Mouse (Mus musculus) hindbrain, embryonic 14.5 days (tissue): ENCODE data around the gene Tut1. TPM values are rescaled to one million over a fixed set of nuclear protein-coding genes. Genes with fewer than 3 reads are reported as not detected.

Experiments used
- ATAC-seq: fragments of 200-750 bp; cut with Nextera tagmentation; 2 replicates; pipeline ENCODE4 v1.8.0; 2017; ENCODE audit warnings: moderate number of reproducible peaks, mild to moderate bottlenecking, moderate TSS enrichment, moderate library complexity; ENCODE audit not compliant: low FRiP score
- DNase-seq: peaks from one replicate; pipeline ENCODE4 v3.0.0-alpha.2; 2015; ENCODE audit warnings: low spot score
- H3K27ac ChIP-seq: fragments of 300-500 bp; sonication (generic); 2 replicates; pipeline ENCODE4 v1.5.1; 2014; ENCODE audit warnings: mild to moderate bottlenecking, moderate library complexity
- H3K27me3 ChIP-seq: fragments of 300-500 bp; sonication (generic); 2 replicates; pipeline ENCODE4 v1.6.1; 2014; ENCODE audit warnings: mild to moderate bottlenecking, low read length, mixed read lengths; ENCODE audit not compliant: control insufficient read depth, insufficient read depth
- H3K36me3 ChIP-seq: fragments of 300-500 bp; sonication (generic); replicated peaks from 2 replicates; pipeline ENCODE4 v1.6.1; 2014; ENCODE audit not compliant: control insufficient read depth, insufficient read depth
- H3K4me1 ChIP-seq: fragments of 300-500 bp; sonication (generic); replicated peaks from 2 replicates; pipeline ENCODE4 v1.6.1; 2014; ENCODE audit warnings: antibody characterized with exemption, low read length, mixed read lengths; ENCODE audit not compliant: control insufficient read depth, insufficient read depth
- H3K4me2 ChIP-seq: fragments of 300-500 bp; sonication (generic); replicated peaks from 2 replicates; pipeline ENCODE4 v1.6.1; 2014; ENCODE audit warnings: mild to moderate bottlenecking, moderate library complexity
- H3K4me3 ChIP-seq: fragments of 300-500 bp; sonication (generic); replicated peaks from 2 replicates; pipeline ENCODE4 v1.5.1; 2014; ENCODE audit warnings: mild to moderate bottlenecking, low read length
- H3K9ac ChIP-seq: fragments of 300-500 bp; sonication (generic); 2 replicates; pipeline ENCODE4 v1.6.1; 2014
- H3K9me3 ChIP-seq: fragments of 300-500 bp; sonication (generic); 2 replicates; pipeline ENCODE4 v1.6.1; 2016; ENCODE audit warnings: low read length; ENCODE audit not compliant: control insufficient read depth
- WGBS: fragments of 180-500 bp; shearing (Covaris S2); extraction: QIAGEN DNeasy Blood & Tissue Kit; methylation state at CpG from one replicate; pipeline ENCODE4 v1.1.7; 2014; 5-methylcytosine and 5-hydroxymethylcytosine counted together
- polyA plus RNA-seq: library from polyadenylated mRNA; unstranded; fragments of >200 nt; fragmentation: Nextera tagmentation; extraction: Ambion mirVana; gene quantifications from 2 replicates; pipeline ENCODE4 v1.2.1, GENCODE M21; 2014

The Tut1 gene
- polyA plus RNA-seq, 1 experiment from 2014 or later, result 23.0 TPM

DNA sequence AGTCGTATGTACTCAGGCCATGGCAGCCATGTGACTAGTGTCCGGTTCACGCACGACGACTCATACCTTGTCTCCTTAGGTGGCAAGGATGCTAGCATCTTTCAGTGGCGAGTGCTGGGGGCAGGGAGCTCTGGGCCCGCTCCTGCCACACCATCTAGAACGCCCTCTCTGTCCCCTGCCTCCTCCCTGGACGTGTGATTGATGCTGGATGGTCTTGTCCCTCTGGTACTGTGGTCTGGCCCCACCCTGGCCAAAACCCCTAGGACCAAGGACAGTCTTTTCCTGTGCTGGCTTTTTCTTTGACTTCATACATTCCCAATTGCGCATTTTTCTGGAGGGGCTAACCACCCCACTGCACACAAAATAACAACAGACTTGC is 12.5 kb upstream of the Tut1 start:
- Histone ChIP-seq H3K27ac (peak overlapping the region; percentile 70), H3K4me3 (peak overlapping the region; percentile 93), H3K4me2 (peak overlapping the region; percentile 74), H3K9me3 (no peaks in the 10 kb centered on the region), H3K27me3 (no peaks in the 10 kb centered on the region), H3K4me1 (peaks cover 30% of the 10 kb centered on the region), H3K36me3 (peaks cover 46% of the 10 kb centered on the region), H3K9ac (peak overlapping the region; percentile 49)
- no peak for DNase-seq
- peak; percentile 31 for ATAC-seq
- WGBS, result 28% methylated on average over 10 of the region's 10 CpGs

DNA sequence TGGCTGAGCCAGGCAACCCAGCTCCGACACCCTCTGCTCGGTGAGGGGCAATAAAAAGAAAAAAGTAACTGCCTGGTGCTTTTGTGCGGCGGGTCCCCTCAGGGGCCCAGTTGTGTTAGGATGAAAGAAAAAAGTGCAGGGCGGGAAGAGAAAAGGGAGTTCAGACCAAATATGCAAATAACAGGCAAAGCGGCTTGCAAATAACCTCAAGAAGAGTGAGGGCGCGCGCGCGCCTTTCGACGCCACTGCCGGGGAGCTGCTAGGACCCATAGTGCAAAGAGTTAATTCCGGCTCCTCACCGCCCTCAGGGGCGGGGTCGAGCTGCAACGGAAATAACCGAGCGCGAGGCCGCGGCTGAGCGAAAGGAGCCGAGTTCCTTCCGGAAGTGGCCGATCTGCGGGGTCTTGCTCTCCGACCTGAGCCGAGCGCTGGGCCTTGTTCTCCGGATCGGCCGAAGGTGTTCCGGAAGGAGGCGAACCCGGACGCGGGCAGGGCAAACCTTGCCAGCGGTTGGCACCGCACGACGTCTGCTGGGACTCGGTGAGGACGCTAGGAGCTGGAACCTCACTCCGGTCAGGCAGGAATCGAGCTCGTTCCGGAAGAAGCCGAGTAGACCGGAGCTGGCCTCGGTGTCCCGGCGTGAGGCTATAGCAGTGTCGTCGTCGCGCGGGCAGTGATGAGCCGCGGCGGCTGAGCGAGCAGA is 12.0 kb upstream of the Tut1 start, which contains the start of gene Mta2:
TSS of gene Mta2 (plus strand) at position 361 of the 703 bp plus-strand sequence.
- Histone ChIP-seq H3K36me3 (peaks cover 48% of the 10 kb centered on the region), H3K4me2 (peak within 1 kb of the TSS; percentile 74), H3K9ac (peak within 1 kb of the TSS; percentile 96), H3K9me3 (no peaks in the 10 kb centered on the region), H3K4me3 (peak within 1 kb of the TSS; percentile 93), H3K27me3 (no peaks in the 10 kb centered on the region), H3K4me1 (peaks cover 30% of the 10 kb centered on the region), H3K27ac (peak within 1 kb of the TSS; percentile 95)
- WGBS, result under 1% methylated on average over 64 of the region's 64 CpGs
- ATAC-seq, result peak; percentile 96
- peak; percentile 98 for DNase-seq

DNA sequence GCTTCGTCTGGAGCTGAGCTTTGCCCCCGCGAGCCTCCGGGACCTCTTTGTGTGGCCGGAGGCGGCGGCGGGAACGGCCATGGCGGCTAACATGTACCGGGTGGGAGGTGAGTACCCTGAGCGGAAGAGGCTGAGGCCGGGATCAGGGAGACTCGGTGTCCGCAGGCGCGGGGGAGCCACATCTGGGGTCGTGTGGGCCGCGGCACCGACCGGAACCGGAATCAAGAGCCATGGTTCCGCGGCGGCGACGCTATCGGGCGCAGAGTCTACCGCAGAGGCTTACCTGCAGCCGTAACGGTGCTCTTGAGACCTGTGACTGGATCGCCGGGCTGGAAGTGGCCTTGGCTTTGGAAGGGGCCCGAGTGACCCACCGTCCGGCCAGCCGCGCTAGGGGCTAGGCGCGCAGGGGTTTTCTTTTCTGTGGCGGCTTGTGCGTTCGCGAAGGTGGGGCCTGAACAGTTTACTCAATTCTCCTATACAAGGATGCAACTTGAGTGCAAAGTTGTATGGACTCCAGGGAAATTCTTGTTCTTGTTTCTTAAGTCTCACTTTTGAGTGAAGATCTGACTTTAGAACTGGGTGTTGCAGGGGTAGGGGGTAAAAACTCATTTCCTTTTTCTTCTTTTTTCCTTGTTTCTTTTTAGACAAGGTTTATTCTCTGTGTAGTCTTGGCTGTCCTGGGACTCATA is 11.2 kb upstream of the Tut1 start:
- WGBS, result under 1% methylated on average over 46 of the region's 46 CpGs

DNA sequence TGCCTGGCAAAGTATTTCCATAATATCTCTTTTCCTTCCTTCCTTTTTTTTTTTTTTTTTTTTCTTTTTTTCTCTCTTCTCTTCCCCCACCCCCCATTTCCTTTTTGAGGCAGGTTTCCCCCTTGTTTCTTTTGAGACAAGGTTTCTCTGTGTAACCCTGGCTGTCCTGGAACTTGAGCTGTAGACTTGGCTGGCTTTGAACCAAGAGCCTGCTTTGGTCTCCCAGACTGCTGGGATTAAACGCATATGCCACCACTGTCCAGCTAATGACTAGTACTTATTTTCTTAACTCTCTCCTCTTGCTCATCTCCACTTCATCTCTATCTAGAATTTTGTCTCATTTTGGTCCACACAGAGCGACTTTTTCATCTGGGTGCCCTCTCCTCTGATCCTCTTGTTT is 10.6 kb upstream of the Tut1 start:
- ATAC-seq (no peak), DNase-seq (no peak)
- 68% methylated on average over 2 of the region's 2 CpGs for WGBS

More for the DNA sequence above, 11.2 kb upstream of the Tut1 start:
- Histone ChIP-seq H3K4me3 (peak overlapping the region; percentile 93), H3K9ac (peak overlapping the region; percentile 96), H3K27ac (peak overlapping the region; percentile 95), H3K36me3 (peaks cover 48% of the 10 kb centered on the region), H3K4me2 (peak overlapping the region; percentile 74), H3K27me3 (no peaks in the 10 kb centered on the region), H3K4me1 (peaks cover 30% of the 10 kb centered on the region), H3K9me3 (no peaks in the 10 kb centered on the region)
- ATAC-seq, result peak; percentile 61
- no peak for DNase-seq

DNA sequence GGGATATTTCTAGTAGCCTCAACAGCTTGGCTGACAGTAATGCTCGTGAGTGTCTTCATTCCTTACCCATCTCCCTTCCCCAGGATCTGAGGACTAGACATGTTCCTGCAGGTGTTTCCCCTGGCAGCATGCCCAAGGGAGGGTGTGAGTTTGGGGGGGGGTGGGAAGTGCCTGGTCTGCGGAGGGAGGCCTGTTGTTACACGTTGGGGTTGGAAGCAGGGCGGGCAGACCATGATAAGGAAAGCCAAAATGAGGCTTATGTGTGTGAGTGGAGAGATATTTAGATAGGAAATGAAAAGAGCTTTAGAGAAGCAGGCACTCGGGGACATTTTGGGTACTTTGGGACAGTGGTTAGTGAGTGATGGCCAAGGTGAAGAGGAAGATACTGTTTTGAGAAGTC is 9.6 kb upstream of the Tut1 start:
- H3K9me3 ChIP-seq, result no peaks in the 10 kb centered on the region
- ATAC-seq, result no peak
- peaks cover 57% of the 10 kb centered on the region for H3K36me3 ChIP-seq
- WGBS, result 69% methylated on average over 5 of the region's 5 CpGs
- DNase-seq, result no peak
- H3K27me3 ChIP-seq, result no peaks in the 10 kb centered on the region
- peaks cover 30% of the 10 kb centered on the region for H3K4me1 ChIP-seq
- peak overlapping the region; percentile 96; the same call in 1 of the 2 replicates for H3K9ac ChIP-seq
- peak overlapping the region; percentile 2; the same call in 1 of the 2 replicates for H3K4me3 ChIP-seq
- H3K27ac ChIP-seq, result no peak overlapping the region
- peak overlapping the region; percentile 74 for H3K4me2 ChIP-seq

More for the DNA sequence above, 10.6 kb upstream of the Tut1 start:
- no peaks in the 10 kb centered on the region for H3K9me3 ChIP-seq
- no peaks in the 10 kb centered on the region for H3K27me3 ChIP-seq
- H3K4me1 ChIP-seq, result peaks cover 30% of the 10 kb centered on the region
- H3K4me3 ChIP-seq, result peak overlapping the region; percentile 93
- H3K36me3 ChIP-seq, result peaks cover 51% of the 10 kb centered on the region
- peak overlapping the region; percentile 96 for H3K9ac ChIP-seq
- no peak overlapping the region for H3K27ac ChIP-seq
- peak overlapping the region; percentile 74 for H3K4me2 ChIP-seq

DNA sequence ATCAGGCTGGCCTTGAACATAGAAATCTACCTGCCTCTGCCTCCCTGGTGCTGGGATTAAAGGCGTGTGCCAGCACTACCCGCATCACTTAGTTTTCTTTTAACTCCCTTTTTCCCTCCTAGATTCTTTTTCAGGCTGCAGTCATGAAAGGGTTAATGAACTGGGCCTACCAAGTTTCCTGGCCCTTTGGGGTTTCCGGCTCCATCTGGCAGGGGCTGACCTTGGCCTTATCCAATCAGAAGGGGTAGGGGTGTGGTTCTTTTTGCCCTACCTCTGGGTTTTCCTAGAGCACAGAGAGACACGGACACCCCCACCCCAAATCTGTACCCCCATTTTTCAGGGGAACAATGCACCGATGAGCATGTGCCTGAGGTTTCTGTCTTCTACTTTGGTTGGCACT is 8.9 kb upstream of the Tut1 start:
- Histone ChIP-seq H3K4me2 (peak overlapping the region; percentile 74), H3K4me3 (no peak overlapping the region), H3K9ac (peak overlapping the region; percentile 96; the same call in 1 of the 2 replicates), H3K4me1 (peaks cover 30% of the 10 kb centered on the region), H3K27me3 (no peaks in the 10 kb centered on the region), H3K9me3 (no peaks in the 10 kb centered on the region), H3K27ac (no peak overlapping the region; the same call in 1 of the 2 replicates), H3K36me3 (peaks cover 62% of the 10 kb centered on the region)
- peak; percentile 72 for DNase-seq
- ATAC-seq, result no peak
- WGBS, result 41% methylated on average over 5 of the region's 5 CpGs

DNA sequence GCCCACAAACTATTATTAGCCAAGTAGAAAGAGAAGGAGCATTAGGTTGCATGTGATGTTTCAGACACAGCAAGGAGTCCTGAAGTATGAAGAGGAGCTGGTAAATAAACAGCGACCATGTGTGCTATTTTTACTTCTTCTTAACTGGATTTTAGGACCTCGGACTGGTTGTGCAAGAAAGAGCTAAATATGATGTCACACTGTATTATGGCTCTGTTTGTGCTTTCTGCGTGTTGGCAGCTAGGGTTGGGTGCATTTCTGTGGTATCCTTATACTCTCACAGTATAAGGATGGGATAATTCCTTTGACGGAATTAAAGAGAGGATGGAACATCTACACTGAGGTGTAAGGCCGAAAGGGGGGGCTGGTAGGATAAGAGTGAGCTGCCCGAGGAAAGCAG is 8.4 kb upstream of the Tut1 start:
- no peak for DNase-seq
- peak overlapping the region; percentile 96; the same call in 1 of the 2 replicates for H3K9ac ChIP-seq
- ATAC-seq, result no peak
- H3K9me3 ChIP-seq, result no peaks in the 10 kb centered on the region
- no peak overlapping the region for H3K4me3 ChIP-seq
- H3K4me1 ChIP-seq, result peaks cover 30% of the 10 kb centered on the region
- WGBS, result 77% methylated on average over 6 of the region's 6 CpGs
- H3K27me3 ChIP-seq, result no peaks in the 10 kb centered on the region
- H3K4me2 ChIP-seq, result peak overlapping the region; percentile 74
- no peak overlapping the region; the same call in 1 of the 2 replicates for H3K27ac ChIP-seq
- H3K36me3 ChIP-seq, result peaks cover 67% of the 10 kb centered on the region

DNA sequence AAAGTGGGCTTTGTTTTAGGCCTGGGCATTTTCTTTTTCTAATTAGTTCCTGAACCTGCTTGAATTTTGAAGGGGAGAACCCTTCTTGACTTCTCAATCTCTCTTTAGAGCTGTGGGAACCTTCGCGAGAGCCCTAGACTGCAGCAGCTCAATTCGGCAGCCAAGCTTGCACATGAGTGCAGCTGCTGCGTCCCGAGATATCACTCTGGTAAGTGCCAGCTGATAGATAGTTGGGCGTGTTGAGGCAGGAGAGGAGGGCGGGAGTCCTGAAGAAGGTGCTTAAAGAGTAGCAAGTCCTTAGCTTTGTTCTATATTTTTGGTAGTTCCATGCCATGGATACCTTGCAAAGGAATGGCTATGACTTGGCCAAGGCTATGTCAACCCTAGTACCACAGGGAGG is 6.7 kb upstream of the Tut1 start:
- no peak for DNase-seq
- peaks cover 24% of the 10 kb centered on the region for H3K4me1 ChIP-seq

DNA sequence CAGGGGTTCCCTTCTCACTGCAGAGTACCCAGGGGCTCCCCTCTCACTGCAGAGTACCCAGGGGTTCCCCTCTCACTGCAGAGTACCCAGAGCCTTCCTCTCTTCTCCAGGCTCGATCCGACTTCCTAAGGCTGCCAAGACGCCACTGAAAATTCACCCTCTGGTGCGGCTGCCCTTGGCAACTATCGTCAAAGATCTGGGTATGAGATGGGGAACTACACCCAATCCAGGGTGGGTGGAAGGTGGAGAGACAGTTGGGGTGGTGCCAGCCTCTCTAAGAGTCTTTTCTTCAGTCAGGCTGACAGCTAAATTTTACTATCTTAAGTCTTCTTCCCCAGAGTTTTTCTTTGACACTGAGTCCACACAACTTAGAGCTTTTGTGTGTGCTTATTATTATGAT is 3.5 kb upstream of the Tut1 start:
- no peak for ATAC-seq

More for the DNA sequence above, 6.7 kb upstream of the Tut1 start:
- Histone ChIP-seq H3K9me3 (no peaks in the 10 kb centered on the region), H3K4me3 (no peak overlapping the region), H3K36me3 (peaks cover 84% of the 10 kb centered on the region), H3K27me3 (no peaks in the 10 kb centered on the region), H3K9ac (no peak overlapping the region), H3K27ac (no peak overlapping the region), H3K4me2 (no peak overlapping the region)
- no peak for ATAC-seq
- 94% methylated on average over 7 of the region's 7 CpGs for WGBS

More for the DNA sequence above, 3.5 kb upstream of the Tut1 start:
- Histone ChIP-seq H3K4me1 (peaks cover 19% of the 10 kb centered on the region), H3K36me3 (peaks cover 73% of the 10 kb centered on the region), H3K27ac (no peak overlapping the region), H3K27me3 (no peaks in the 10 kb centered on the region), H3K4me3 (no peak overlapping the region), H3K9me3 (no peaks in the 10 kb centered on the region), H3K9ac (no peak overlapping the region), H3K4me2 (no peak overlapping the region)
- WGBS, result 94% methylated on average over 5 of the region's 5 CpGs
- no peak for DNase-seq
